Mouse (Mus musculus): Measurements from ENCODE around the gene Caly.
A peak's percentile ranks its signal among the peaks of the same experiment; 100 is the strongest.

Caly gene

DNA sequence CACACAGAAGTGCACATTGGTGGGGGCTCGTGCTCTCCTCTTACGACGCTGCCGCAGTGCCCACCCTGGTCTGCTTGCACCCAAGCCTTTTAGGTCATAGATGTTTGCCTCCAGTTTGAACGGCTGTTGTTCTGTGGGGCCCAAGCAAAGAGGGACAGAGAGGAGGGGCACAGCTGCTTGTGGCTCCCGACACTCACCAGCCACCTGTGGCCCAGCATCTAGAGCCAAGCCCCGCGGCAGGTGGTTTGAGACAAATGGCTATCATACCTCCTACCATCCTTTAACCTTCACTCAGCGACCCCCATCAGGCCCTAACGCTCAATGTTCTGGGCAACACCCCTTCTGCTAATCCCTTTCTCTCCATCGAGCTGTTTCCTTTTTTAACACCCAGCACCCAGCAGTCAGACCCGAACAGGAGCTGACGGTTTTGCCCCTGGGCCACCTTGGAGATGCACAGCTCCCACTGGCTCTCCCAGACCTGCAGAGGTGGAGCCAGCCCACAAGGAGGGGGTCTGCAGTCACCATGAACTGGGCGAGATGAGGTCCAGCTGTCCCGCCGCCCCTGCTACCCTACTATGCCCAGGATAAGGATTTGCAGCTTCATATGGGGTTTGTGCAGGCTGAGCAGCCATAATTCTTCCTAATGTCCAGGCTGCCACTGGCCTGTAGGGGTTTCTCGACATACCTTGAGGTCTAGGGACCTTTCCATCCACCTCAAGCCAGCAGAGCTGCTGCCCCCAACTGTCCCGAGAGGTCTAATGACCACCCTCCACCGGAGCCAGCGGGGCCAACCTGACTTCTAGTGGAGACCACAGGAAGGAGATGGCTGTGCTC is 723 bp downstream of the Caly start:
- no peak for DNase-seq (ENCODE audit: low read depth, low spot score)

DNA sequence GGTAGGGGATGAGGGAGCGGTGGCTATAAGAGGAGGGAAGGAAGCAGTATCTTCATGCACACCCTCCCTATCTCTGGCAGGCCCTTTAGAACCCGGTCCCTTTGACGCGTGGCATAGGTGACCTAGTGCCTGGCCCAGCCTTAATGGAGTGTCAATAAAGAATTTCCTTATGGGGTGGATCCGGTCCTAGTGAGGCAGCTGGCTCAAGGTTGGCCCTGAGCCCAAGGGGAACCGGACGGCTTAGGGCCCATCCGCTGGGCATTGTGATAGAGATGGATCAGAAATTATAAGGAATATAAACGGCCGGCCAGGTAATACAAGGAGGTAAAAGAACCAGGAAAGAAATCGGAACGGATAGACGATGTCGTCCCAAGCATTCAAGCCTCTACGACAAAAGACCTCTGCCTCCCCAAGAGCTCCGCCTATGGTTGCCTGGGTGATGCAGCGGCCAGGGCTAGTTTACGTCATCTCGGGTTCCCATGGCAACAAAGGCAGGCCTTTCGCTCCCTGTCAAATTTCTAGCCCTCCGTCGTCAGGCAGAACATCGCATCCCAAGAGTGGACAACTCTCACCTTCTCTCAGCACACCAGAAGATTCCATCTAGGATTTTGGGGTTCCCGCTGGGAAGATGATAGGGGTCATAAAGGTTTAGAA is 1.7 kb downstream of the Caly start:
- DNase-seq (ENCODE audit: low read depth, low spot score): peak; percentile 51

GRCm38 (mm10) chr7:140078711-140079110 is 3.6 kb downstream of the Caly start:
- peak; percentile 84 for DNase-seq (ENCODE audit: low read depth, low spot score)

- peak; percentile 55 for DNase-seq (ENCODE audit: low read depth, low spot score)
Measured at GRCm38 (mm10) chr7:140077698-140078097, 4.7 kb downstream of the Caly start.

DNA sequence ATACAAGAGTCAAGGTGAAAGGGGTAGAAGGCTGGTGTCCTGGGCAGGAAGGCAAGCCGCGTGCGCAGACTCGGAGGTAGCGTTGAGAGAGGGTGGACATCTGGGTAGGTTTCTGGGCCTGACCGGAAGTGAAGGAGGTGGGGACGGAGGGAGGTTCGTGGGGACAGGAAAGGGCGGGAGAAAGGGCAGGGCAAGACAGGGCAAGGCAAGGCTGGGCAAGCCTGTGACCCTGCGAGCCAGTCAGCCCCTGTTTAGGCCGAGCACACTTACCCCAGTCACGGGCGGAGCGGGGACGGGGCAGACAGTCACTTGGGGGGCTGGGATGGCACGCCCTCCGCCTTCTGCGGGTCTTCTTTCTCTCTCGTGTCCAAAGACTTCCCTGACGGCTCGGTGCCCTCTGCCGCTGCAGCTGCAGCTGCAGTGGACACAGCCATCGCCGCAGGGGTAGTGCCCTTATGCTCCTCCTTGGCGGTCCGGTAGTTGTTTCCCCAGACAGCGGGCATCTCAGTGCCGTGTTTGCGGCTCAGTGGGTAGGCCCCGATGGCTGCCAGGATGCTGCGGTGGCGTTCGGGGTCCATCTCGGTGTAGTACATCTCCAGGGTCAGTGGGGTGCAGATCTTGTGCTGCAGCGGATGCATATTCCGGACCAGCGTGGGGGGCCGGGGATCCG is 12.2 kb downstream of the Caly start:
- DNase-seq (ENCODE audit: low read depth, low spot score): no peak

DNA sequence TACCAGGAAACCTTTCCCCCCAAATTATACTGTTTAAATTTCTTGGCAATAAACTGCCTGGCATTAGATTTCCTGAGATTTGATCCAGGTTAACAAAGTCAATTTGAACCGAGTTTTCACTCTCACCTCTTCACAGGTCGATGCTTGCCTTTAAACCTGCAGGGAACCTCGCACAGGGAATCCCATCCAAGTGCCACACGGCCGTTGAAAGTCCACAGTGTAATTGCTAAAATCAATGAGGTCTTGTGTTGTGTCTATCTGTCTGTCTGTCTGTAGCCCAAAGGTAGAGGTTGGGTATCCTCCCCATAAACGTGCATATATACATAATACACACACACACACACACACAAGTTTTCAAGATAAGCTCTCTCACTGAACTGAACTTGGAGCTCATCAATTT is 15.0 kb downstream of the Caly start:
- no peak for DNase-seq (ENCODE audit: low read depth, low spot score)

- peak; percentile 75 for DNase-seq (ENCODE audit: low read depth, low spot score)
Measured at GRCm38 (mm10) chr7:140063092-140063491, 19.3 kb downstream of the Caly start.

DNA sequence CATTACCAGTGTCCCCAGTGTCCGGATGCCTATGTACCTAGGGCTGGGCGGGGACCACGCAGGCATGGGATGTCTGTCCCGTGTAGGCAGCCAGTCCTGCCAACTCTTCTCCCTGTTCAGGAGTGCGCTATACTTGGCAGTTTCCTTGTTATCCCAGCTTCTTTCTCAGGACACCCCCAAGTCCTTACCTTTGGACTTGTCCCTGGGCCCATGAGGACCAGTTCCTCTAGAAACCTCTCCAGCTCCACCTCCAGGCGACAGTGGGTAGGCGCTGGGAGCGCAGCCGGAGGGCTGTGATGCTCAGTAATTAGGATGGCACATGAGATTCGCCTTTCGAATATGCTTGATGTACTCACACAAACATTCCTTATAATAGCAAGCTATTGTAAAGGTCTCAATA is 20.0 kb downstream of the Caly start:
- DNase-seq (ENCODE audit: low read depth, low spot score): no peak

GRCm38 (mm10) chr7:140061832-140062130 is 20.6 kb downstream of the Caly start:
- DNase-seq (ENCODE audit: low read depth, low spot score): no peak

DNA sequence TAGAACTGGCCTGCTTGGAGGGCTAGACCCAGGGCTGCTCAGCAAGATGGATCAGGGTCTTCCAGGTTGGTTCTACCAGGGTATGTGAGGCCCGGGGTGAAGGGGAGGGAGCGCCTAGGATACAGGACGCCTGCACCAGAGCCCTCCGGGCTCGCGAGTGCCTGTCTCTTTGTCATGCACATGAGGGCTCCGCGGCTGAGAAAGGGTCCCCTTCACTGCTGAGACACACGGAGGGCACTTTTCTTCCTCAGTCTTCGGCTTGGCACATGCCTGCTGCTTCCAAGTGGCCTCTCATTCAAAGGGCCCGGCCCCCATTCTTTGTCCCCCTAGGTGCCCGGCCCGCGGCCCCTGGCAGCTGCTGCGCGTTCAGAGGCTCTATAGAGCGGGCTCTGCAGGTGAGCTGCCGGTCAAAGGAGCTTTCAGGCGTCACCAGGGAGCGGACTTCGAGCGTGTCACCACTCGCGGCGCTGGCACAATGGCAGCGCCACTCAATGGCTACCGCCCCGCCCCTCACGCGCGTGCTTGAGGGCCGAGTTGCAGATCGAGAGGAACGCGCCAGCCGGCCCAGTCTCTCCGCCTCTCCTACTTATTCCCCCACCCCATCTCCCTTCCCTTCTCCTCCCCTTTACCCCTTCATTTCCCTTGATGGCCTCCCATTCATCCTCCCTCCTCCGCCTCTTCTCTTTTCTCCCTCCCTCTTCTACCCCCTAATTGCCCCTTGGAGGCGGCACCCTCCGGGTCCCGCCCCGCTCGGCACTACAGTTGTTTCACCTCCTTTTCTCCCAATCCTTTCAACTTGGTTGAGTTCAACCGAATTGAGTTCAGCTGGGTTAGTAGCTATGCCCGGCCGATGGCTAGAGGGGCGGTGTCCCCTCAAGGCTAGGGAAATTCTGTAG is 21.2 kb downstream of the Caly start:
- DNase-seq (ENCODE audit: low read depth, low spot score): no peak

- no peak for DNase-seq (ENCODE audit: low read depth, low spot score)
Measured at GRCm38 (mm10) chr7:140059601-140060000, 22.7 kb downstream of the Caly start.

- no peak for DNase-seq (ENCODE audit: low read depth, low spot score)
Measured at GRCm38 (mm10) chr7:140058528-140058927, 23.8 kb downstream of the Caly start.

DNA sequence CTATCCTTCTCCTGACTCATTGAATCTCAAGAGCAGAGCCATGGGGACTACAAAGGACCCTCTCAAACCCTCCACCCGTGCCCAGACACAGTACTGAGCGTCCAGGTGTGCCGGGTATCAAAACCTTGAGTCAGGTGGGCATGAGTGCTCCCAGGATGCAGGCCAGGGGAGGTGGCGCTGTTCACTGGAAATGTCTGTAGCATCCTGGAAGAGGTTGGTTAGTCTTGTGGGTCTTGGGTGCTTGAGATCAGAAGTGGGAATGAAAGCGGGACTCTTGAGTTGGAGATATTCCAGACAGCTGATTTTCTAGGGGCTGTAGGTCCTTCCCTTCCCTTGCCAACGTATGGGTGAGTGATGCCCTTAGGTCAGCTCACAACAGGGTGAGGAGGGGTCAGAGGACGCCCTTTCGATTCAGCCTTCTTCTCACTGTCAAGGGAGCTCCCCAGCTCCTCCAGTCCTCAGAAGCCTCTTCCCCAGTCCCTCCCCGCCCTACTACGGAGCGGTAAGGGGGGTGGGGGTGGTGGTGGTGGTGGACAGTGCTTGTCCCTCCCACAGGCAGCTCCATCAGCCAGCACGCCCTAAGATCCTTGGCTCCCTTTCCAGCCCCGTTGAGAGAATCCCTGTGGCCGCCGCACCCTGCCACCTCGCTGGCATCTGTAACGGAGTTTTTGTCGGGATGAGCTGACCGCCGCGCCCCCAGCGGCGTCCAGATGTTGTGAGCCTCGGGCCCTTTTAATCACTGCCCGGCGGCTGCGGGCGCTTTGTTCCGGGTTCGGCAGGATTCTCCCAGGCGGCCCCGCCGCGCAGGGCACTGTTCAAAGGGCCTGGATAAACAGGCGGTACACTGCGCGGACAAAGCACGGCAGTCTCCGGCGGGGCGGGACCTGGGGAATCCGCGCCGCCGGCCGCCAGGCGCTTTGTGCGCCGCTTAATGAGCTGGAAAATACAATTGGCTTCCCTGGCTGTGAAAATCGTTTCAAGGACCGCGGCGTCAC is 24.6 kb downstream of the Caly start:
- peak; percentile 34 for DNase-seq (ENCODE audit: low read depth, low spot score)

DNA sequence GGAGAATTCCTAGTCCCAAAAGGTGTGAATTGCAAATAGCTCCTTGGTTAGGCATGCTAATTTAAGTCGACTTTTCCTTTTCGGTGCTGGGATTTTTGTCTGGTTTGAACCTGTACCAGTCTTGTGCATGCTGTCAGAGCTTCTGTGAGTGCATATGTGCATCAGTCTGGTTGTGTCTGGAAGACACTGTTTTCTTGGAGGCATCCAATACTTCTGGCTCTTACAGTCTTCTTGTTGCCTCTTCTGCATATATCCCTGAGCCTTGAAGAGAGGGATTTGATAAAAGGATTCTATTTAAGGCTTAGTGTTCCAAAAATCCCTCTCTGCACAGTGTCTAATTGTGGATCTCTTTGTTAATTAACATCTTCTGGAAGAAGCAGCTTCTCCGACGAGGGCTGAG is 28.2 kb downstream of the Caly start:
- DNase-seq (ENCODE audit: low read depth, low spot score): no peak

GRCm38 (mm10) chr7:140049115-140049689 is 33.1 kb downstream of the Caly start:
- no peak for DNase-seq (ENCODE audit: low read depth, low spot score)

GRCm38 (mm10) chr7:140048361-140049114 is 33.8 kb downstream of the Caly start, which contains the start of gene Msx3:
TSS of gene Msx3 (minus strand) at chr7:140049089.
- DNase-seq (ENCODE audit: low read depth, low spot score): no peak

DNA sequence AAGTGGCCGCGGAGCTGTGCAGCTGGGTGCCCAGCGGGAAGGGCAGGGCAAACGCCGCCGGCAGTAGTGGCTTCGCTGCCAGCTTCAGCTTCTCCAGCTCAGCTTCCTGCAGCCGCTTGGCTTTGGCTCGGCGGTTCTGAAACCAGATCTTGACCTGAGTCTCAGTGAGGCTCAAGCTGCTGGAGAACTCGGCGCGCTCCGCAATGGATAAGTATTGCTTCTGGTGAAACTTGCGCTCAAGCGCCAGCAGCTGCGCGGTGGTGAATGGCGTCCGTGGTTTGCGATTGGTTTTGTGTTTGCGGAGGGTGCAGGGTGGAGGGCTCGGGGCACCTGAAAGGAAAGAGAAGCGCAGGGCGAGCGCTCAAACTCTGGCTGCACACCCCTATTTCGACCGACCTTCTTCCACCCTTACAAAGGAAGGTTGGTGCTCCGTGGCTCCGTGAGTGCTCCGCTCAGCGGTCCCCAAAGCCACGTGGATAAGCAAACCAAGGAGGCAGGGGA is 34.5 kb downstream of the Caly start:
- no peak for DNase-seq (ENCODE audit: low read depth, low spot score)

DNA sequence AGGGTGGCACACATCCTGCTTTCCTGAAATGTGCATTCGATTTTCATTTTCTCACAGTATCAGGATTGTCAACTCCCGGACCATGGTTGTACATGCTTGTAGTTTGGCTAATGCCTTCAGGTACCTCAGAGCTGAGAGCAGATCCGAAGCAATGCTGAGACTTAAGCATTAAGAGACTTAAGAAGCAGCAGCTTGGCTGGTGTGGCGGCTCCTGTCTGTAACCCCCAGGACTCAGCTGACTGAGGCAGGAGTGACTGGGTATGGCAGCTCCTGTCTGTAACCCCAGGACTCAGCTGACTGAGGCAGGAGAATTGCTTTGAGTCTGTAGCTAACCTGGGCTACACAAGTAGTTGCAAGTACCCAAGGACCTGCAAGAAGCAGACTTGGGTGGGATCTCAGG is 36.8 kb downstream of the Caly start:
- no peak for DNase-seq (ENCODE audit: low read depth, low spot score)

DNA sequence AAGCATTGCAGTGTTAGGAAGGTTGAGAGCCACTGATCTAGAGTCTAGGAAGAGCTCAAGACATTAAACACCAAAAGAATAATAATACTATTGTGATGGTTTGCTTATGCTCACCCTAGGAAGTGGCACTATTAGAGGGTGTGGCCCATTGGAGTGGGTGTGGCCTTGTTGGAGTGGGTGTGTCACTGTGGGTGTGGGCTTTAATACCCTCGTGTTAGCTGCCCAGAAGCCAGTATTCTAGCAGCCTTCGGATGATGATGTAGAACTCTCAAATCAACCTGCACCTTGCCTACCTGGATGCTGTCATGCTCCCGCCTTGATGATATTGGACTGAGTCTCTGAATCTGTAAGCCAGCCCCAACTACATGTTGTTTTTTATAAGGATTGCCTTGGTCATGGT is 39.6 kb downstream of the Caly start:
- DNase-seq (ENCODE audit: low read depth, low spot score): no peak
